Mouse (Mus musculus): ENCODE results near the gene Dip2c. TPM values are rescaled to one million over a fixed set of nuclear protein-coding genes. Genes with fewer than 3 reads are reported as not detected.
A peak's percentile ranks its signal among the peaks of the same experiment; 100 is the strongest.

The Dip2c gene
- total RNA-seq, 2 experiments from 2014 or later: 63.2 to 67.0 TPM

DNA sequence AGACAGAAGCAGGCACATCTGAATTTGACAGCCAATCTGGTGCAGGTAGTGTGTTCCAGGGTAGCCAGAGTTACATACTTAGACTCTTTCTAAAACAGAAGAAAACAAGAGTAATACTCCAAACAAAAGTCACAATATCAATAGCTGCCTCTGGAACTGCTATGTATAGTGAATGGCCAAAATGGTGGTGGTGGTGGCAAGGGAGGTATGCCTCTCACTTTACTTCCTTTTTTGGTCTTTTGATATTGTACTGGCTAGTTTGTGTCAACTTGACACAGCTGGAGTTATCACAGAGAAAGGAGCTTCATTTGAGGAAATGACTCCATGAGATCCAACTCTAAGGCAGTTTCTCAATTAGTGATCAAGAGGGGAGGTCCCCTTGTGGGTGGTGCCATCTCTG lies 148.1 kb downstream of the Dip2c start:
- DNase-seq: no peak

DNA sequence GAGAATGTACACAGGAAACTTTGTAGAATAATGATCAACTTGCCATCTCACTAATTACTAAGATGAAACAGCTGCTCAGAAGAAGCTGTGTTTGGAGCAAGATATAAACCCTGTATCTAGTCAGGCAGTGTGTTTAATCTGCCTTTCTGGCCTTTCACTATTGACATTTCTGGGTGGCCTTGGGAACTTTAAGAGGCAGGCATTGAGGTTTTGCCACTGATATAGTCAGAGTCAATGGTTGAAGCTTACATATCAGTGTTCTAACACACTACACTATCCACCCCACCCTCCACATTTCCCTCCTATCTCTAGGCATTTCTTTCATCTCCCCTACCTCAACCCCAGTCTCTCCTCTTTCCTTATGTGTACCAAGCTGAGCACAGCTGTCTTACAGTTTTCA lies 149.9 kb downstream of the Dip2c start:
- DNase-seq: no peak

DNA sequence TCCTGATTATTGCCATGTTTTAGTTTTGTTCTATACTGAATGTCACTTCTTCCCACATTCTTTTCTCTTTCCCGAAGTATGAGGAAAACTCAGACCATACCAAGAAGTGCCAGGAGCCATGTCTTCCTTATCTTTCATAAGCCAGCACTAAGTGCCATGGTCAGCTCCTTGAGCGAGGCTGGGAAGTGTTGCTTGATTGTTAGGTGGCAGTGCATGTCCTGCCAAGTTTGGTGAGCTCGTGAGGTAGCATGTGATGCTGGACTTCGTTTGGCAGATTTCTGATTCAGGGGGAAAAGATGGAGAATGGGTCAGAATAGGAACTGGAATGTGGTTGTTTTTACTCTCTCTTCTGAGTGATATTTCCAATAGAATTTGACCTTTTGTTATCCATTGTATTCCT lies 150.5 kb downstream of the Dip2c start:
- peak; percentile 51 for DNase-seq

DNA sequence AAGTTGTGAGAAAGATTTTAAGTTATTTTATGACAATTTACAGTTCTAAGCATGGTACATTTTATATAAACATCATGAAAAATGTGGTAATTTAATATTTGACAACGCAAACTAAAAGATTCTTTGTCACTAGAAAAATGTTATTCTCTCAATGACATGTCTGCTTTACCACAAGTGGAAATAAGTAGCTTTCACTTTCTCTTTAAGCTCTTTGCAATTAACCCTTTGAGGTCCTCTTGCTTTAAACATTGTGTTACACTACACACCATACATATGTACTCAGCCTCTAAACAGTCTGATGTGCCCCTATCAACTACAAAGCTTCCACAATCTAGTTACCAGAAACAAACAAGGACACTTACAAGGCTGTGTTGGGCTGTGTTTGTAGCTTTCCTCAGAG lies 153.6 kb downstream of the Dip2c start:
- no peak for DNase-seq

DNA sequence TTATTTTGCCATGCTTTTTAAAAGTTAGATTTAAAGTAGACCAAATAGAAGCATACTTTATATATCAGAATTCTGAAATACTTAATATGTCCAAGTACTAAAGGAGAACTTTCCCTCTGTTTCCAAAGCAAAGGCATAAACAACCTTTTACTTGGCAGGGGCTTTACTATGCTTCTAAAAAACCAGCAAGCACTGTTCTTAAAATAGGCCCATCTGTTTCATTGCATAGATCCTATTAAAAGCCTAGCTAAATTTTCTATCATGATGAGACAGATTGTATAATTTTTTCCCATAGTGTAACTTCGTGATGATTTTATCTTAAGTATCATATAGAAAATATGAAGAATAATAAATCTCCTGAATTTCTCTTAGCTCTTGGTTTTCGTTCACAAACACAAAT lies 154.4 kb downstream of the Dip2c start:
- DNase-seq: no peak

DNA sequence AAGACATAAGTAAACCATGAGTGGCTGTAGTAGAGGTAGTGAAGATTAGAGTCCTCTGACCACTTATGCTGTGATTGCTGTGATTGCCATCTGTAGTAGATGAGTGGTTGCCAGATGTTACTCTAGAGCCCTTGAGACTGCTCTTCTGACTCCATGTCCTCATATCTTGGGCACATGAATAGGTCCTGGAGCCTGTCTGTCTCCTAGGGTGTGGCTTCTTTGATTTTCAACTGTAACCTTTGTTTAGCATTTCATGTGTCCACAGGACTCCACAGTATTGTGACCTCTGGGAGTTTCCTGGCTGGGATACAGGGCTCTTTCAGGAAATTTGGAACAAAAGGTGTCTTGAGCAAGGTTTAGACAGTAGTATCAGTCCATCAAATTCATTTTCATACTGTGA lies 155.1 kb downstream of the Dip2c start:
- no peak for DNase-seq

DNA sequence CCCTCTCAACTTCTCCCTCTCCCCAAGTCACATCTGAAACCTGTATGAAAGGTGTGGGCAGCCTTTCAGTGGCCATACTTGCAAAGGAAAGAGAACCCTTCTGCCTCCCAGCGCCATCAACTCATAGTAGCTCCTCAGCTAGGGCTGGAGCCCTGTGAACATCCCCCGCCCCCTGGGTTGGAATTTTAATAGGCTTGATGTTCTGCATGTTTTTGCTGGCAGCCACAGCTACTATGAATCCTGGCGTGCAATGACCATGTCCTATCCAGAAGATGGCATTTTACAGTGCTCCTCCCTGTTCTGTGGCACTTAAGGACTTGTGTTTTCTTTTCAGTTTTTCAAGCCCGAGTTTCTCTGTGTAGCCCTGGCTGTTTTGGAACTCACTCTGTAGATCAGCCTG lies 166.7 kb downstream of the Dip2c start:
- DNase-seq: peak; percentile 34

DNA sequence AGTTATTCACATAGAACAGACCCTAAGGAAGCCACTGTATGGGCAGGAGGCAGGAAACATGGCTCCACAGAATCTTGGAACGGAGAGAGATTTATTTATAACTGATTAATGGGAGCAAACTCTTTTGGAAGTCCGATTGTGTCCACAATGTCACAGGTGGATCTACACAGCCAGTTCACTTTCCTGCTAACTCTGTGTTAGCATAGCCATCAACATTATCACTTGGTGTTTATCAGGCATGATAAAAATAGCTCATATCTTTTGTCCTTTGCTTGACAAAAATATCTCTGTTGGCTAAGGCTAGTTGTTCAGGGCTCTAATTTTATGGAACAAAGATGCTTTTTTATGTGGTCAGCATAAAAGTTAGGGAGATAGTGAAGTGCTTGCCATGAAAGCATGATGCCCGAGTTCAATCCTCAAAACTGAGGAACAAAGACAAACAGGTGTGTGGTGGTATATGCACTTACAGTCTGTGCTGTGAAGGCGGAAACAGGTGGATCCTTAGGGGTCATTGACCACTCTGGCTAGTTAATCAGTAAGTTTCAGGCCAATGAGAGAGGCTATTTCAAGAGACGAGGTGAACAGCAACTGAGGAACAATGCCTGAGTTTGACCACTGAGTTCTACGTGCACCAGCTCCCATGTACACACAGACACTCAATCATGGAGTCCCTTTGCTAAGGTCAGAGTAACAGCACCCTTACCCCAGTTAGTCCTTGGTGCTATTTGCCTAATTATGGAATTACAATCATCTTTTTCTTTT lies 169.4 kb downstream of the Dip2c start:
- DNase-seq: no peak

DNA sequence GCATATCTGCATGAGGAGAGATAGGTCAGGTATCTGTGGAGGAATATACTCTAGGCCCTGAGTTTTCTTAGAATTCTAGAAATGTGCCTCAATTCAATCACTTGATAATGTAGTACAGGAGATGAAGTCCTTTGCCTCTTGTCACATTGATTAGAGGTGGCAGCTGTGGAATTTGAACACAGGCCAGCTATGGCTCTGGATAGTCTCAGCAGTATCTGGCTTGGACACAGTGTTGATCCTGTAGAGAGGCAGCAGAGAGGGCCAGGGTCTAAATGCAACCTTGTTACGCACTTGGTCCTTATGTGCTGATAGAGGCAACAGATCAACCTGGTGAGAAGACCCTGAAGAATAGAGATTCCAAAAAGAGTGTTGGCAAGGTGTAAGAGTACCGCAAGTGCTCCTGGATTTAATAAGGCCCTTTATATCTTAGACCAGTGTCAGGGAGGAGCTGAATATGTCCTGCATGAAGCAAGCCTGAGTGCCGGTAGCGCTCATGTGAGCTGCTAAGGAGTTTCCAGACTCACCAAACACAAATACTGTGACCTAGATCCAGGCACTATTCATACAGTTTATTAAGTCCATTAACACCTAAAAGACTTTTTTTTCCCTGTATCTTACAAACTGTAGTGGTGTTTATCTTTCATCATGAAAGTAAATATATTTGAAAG lies 170.3 kb downstream of the Dip2c start:
- DNase-seq: peak; percentile 76

DNA sequence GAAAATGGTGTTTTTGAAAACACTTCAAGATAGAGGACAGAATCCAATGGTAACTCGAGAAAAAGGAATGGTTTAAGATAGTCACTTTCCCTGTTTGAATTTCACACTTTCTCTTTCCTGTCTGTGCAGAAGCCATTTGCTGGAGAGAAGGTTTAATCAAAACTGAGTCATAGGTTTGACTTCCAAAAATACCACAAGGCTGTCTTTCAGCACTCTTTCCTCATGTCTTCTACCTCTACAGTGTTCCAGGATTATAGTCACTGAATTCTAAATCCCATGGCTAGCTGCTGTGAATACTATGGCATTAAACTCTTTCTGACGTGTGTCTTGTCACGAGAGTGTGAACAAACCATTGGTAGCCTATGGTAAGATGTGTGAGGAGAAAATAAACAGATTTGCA lies 173.9 kb downstream of the Dip2c start:
- no peak for DNase-seq

DNA sequence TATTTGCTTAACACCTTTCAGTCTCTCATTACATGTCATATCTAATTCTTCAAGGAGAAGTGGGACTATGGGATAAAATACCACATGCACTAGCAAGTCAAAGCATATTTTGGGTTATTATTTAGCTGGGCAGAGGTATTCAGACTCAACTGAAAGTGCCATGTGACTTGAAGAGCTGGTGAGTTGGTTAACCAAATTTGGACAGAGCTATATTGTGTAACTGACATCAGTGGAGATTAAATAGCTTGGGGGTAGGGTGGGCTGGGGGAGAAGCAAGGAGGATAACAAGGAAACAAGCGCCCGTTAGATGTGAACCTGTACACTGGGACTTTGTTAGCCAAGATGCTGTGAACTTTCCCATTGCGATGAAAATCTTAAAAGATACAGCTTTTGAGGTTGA lies 175.6 kb downstream of the Dip2c start:
- no peak for DNase-seq

DNA sequence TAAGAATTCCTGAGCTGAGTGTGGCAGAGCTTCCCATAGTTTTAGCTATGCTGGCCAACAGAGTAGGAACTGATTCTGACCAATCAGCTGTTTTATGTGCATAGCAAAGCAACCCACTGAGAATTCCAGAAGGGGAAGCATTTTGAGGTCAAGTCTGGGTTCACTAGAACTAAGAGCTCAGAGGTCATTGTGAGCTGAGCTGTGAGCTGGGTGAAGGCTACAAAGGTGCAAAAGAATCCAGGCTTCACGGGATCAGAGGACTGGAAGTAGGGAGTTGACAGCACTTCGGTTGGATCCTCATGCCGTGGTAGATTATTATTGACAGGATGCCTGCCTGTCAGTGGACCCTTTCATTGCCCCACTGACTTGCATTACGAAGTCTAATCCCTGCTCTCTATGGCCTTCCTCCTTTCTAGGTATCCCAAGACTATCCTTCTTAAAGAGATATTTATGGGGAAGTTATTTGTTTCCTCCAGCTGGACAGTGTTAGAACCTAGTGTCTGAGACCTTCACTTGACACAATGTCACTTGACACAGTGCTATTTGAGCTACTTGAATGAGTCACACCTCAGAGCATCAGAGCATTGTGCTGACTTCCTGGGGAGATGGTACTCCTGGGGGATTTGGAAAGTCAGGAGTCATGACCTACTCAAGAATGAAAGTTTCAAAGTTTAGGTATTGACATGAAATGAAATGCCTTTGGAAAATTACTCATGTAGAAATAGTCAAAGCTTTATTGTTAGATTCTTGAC lies 178.3 kb downstream of the Dip2c start:
- DNase-seq: no peak

DNA sequence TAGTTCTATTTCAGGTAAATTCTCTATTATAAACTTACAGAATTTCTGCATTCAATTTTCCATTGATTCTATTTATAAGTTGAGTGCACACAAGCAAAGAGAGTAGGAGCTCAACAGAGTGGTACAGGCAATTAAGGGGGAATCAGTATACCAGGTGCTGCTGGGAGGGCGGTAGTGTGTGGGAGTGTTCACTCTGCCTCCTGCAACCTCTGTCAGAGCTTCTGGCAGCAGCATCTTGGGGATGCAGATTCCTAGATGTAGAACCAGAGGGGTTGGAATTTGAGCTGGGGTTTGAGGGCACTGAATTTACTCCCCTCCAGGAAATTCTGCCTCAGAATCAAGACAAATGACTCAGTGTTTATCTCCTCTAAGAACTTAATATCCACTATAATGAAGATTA lies 179.7 kb downstream of the Dip2c start:
- DNase-seq: no peak

DNA sequence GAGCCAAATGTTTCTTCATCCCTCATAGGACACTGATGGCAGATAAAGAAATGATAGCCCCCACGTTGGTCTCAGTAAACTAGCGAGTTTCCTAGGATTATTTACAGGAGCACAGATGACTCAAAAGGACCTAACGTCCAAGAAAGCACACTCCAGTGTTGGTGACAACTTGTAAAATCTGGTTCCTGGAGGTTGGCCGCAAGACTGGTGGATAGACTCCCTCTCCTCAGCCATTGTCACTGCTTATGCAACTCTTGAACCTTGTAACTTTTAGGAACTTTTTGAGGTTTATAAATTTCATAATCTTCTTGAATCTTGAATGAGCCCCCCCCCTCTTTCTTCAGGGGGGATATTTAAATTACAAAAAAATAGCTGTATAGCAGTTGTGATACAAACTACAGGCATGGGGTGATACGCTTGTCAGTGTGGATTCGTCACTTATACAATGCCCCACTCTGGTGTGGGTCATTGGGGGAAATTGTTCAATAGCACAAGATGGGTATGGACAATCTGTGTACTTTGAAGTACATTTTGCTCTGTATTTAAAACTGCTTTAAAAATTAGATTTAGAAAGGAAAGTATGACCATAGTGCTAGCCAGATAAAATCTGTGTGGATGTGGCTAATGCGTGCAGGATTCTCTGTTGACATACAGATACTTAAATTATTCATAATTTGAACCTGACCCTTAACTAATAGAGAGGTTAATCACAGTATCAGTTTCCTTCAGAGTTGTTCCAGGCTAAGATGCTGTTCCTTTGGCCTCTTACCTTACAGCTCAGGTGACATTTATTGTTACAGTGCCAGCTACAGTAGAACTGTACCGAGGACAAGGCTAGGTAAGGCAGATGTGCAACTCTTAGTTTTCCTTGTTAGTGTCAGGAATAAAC lies 181.3 kb downstream of the Dip2c start:
- no peak for DNase-seq

DNA sequence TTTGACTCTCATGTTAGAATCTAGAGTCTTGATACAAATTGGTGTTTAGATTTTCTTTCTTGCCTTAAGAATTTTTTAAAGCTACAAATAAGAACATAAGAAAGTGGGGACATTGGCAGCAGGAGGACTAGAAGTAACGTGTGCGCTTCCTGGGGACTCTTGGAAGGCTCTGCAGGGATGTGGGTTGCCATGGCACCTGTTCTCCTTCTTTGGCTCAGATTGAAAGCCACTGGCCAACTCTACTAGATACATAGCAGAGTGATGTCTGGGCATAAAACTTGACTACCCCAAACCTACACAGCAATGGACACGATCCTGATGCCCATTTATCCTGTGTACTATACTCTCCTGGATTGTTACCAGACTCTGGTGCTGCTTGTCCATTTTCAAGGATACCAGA lies 188.1 kb downstream of the Dip2c start:
- DNase-seq: no peak

DNA sequence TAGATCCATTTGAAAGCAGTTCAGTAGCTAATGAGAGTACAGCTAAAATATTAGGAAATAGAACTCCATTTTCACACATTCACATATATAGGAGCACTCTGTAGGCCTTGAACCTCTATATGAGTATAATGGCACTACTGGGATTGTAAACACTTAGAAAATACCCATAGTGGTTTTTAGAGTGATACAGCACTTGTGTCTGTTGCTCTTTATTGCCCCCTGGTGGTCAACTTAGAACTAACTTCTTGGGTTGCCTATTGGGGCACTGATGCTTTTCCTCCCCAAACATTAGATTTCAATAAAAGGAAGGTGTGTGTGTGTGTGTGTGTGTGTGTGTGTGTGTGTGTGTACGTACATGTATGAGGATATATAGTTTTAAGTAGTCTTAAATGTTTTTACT lies 190.9 kb downstream of the Dip2c start:
- DNase-seq: peak; percentile 77

DNA sequence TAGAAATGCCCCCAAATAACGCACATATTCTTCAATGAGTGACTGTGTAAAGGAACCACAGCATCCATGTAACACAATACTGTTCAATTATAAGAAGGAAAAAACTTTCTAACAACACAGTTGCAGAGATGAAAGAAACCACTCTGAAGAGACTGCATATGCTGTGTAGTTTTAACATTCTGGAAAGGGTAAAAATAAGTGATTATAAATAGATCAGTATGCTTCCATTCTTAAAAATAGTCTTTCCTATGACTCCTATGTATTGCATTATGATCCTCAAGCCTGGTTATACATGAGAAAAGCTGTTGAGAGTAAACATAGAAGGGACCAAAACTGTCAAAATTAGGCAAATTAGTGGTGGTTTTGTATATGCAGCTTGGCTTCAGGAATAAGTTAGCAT lies 197.1 kb downstream of the Dip2c start:
- DNase-seq: no peak

DNA sequence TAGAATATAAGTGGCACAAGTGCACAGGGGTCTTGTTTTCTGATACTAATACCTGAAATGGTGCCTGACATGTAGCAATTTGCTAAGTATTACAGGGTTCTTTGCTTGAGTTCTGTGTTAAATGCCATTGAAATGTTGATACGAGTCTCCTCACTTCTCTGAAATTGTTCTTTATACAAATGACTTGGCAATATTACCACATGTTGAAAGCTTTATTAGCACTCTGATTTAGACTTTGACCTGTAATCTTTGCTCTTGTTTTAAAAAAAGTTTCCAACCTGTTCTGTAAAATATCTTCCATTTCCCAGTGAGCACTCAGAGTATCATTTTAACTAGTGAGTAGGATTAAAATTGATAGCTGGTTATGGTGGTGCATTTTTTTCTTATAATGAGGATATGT lies 205.4 kb downstream of the Dip2c start:
- no peak for DNase-seq

DNA sequence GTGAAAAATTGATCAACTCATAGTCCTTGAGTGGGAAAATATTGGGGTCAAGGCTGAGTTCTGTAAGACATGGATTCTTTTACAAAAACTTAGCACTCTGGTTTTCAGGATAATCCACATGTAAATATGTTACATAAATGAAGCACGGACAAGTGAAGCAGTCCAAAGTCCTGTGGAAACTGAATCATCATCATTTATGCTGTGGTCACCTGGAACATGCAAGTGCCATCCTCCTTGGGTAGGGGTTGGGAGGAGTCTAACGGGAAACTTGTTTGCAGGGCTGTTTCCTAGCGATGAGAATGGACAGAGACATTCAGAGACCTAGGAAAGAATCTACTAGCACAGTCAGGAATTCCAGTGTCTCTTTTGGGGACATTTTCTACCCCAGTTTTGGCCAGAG lies 213.4 kb downstream of the Dip2c start:
- no peak for DNase-seq

DNA sequence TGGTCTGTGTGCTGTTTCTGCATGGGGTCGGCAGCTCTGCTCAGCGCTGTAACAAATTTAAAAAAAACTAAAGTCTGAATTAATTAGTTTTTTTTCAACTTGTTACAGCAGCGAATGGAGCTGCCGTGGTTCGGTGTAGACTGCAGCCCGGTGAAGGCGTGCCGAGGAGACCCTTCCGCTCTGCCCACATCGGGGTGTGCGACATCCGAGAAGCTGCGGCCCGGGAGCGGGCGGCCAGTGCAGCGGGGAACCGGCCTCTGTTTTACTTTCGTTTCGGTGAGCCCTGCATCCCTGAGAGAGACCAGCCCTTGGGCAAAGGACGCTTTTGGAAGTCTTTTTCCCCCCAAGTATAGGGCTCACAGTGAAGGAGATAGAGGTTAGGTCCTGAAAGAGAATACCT lies 218.4 kb downstream of the Dip2c start:
- peak; percentile 55 for DNase-seq

DNA sequence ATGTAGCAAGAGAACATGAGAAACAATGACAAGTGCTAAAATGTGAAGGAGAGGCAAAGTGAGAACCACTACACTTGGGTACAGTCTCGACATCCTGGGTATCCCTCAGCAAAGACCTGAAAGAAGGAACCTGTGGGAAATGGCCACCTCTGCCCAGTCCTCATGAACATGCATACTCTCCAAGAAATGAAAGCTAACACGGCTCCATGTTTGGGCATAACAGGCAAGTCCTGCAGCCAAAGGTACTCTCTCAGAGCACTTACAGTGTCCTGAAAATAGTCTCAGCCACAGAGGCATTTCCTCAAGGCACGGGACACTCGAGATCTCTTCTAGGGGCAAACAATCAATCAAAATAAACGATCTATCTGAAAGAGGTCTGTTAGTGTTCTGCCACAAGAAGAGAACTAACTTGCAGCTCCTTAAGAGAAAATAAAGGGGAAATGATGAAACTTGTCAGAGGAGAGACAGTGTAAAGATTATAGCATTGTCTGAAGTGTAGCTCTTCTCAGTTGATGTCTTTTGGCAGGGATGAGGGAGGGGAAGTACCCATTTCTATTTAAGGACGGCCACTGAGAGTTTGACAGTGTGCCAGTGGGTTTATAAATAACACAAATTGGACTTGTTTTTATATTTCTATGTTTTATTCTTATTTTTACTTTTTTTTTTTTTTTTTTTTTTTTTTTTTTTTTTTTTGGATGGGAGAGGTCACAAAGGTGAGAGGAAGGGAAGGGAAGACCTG lies 228.0 kb downstream of the Dip2c start:
- peak; percentile 37 for DNase-seq

DNA sequence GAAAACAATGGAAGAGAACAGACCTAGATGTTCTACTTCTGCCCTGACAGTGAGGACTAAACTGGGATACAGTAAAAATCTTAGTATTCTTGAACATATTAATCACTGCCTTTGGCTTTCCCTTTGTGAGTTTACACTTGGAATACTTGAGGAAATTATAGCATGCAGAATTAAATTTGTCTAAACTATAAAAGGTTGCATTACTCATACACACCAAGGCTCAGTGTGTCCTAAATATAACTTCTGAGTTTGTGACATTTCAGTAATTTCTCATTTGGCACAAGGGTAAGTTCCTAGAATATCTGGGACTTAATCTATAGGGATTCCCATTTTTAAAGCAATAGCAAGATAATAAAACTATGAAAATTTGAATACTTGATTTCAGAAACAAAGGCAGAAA lies 262.2 kb downstream of the Dip2c start:
- no peak for DNase-seq
